Mouse (Mus musculus) liver, embryonic 11.5 days (tissue): Measurements from ENCODE around the gene Selenbp1. TPM values are rescaled to one million over a fixed set of nuclear protein-coding genes. Genes with fewer than 3 reads are reported as not detected.
A peak's percentile ranks its signal among the peaks of the same experiment; 100 is the strongest.

ENCODE experiments used
- ATAC-seq: fragments of 200-750 bp; cut with Nextera tagmentation; replicated peaks from 2 replicates; pipeline ENCODE4 v1.8.0; 2017; ENCODE audit warnings: moderate number of reproducible peaks, mild to moderate bottlenecking, moderate TSS enrichment, moderate library complexity; ENCODE audit not compliant: low FRiP score
- DNase-seq: peaks from one replicate; pipeline ENCODE4 v3.0.0-alpha.2; 2017; ENCODE audit warnings: low spot score
- H3K27ac ChIP-seq: fragments of 300-500 bp; sonication (generic); 2 replicates; pipeline ENCODE4 v1.5.1; 2014; ENCODE audit warnings: mild to moderate bottlenecking, low read depth, low read length, control low read depth
- H3K27me3 ChIP-seq: fragments of 300-500 bp; sonication (generic); replicated peaks from 2 replicates; pipeline ENCODE4 v1.6.1; 2014; ENCODE audit warnings: low read length, mixed read lengths; ENCODE audit not compliant: control insufficient read depth, insufficient read depth
- H3K36me3 ChIP-seq: fragments of 300-500 bp; sonication (generic); 2 replicates; pipeline ENCODE4 v1.6.1; 2014; ENCODE audit warnings: mild to moderate bottlenecking, low read length, moderate library complexity, mixed read lengths; ENCODE audit not compliant: control insufficient read depth, insufficient read depth
- H3K4me1 ChIP-seq: fragments of 300-500 bp; sonication (generic); replicated peaks from 2 replicates; pipeline ENCODE4 v1.6.1; 2014; ENCODE audit warnings: low read length, mixed read lengths; ENCODE audit not compliant: control insufficient read depth, insufficient read depth
- H3K4me2 ChIP-seq: fragments of 300-500 bp; sonication (generic); 2 replicates; pipeline ENCODE4 v1.6.1; 2014; ENCODE audit warnings: mild to moderate bottlenecking, control low read depth, moderate library complexity
- H3K4me3 ChIP-seq: fragments of 300-500 bp; sonication (generic); 2 replicates; pipeline ENCODE4 v1.5.1; 2014; ENCODE audit warnings: low read depth, low read length, control low read depth
- H3K9ac ChIP-seq: fragments of 300-500 bp; sonication (generic); 2 replicates; pipeline ENCODE4 v1.6.1; 2014; ENCODE audit warnings: low read depth, low read length, control low read depth
- H3K9me3 ChIP-seq: fragments of 300-500 bp; sonication (generic); 2 replicates; pipeline ENCODE4 v1.6.1; 2016; ENCODE audit warnings: low read length, inconsistent platforms, mixed read lengths; ENCODE audit not compliant: control insufficient read depth
- WGBS: fragments of 180-500 bp; shearing (Covaris S2); extraction: QIAGEN DNeasy Blood & Tissue Kit; methylation state at CpG from one replicate; pipeline ENCODE4 v1.1.7; 2014; 5-methylcytosine and 5-hydroxymethylcytosine counted together
- polyA plus RNA-seq: library from polyadenylated mRNA; unstranded; fragments of >200 nt; fragmentation: Nextera tagmentation; extraction: Ambion mirVana; gene quantifications from 2 replicates; pipeline ENCODE4 v1.2.1, GENCODE M21; 2014

The Selenbp1 gene
- polyA plus RNA-seq, 1 experiment from 2014 or later, result 68.2 TPM

DNA sequence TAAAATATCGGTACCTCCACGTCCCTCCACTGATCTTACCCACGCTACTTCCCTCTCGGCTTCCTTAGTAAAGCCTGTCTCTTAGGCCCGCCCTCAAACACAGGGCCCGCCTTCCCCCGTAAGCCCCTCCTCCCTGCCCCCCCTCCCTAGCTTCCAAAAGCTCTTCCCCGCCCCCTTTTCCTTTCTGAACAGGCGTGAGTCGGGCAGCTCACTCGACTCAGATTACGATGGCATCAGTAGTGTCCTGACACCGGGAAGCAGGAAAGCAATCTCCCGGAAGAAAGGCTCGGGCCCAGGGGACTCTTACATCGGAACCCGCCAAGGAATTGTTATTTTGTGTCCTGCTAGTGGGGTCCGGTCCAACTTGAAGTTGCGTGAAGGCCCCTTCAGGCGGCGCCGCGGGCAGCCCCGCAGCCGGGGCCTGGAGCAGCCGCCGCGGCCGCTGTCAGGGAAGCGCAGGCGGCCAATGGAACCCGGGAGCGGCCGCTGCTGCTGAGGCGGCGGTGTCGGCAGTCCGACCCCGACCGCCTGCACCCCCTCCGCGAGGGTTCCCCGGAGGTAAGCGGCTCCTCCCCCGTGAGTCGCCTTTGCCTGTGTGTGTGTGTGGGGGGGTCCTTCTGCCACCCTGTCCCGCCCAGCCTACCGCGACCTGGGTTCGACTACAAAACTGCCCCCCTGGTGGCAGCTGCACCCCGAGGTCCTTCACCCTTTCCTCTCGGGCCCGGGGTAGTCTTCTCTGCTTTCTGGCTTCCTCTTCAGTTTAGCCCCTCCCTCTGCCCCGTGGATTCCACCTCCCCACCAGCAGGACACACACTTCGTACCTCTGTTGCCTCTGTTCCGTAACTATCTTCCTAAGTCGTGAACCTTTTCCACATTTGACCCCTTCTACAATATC, 41.9 kb downstream of the Selenbp1 start, which contains the start of gene Pi4kb:
Pi4kb (plus strand) TSS at position 204 of the 895 bp plus-strand sequence.
- Histone ChIP-seq H3K36me3 (no peaks in the 10 kb centered on the region), H3K4me3 (peak within 1 kb of the TSS; percentile 88), H3K27ac (peak within 1 kb of the TSS; percentile 77), H3K27me3 (no peaks in the 10 kb centered on the region), H3K4me2 (peak within 1 kb of the TSS; percentile 88), H3K9me3 (no peaks in the 10 kb centered on the region), H3K9ac (peak within 1 kb of the TSS; percentile 94), H3K4me1 (peaks cover 14% of the 10 kb centered on the region; the same call in 1 of the 2 replicates)
- WGBS, result under 1% methylated on average over 52 of the region's 57 CpGs
- ATAC-seq, result peak; percentile 92
- DNase-seq, result peak; percentile 94

DNA sequence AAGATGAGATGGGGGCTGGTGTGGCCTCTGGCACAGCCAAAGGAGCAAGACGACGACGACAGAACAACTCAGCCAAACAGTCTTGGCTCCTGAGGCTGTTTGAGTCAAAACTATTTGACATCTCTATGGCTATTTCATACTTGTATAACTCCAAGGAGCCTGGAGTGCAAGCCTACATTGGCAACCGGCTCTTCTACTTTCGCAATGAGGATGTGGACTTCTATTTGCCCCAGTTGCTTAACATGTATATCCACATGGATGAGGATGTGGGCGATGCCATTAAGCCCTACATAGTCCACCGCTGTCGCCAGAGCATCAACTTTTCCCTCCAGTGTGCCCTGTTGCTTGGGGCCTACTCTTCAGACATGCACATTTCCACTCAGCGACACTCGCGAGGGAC, 51.5 kb downstream of the Selenbp1 start:
- ATAC-seq, result no peak
- H3K9me3 ChIP-seq, result no peaks in the 10 kb centered on the region
- H3K27me3 ChIP-seq, result no peaks in the 10 kb centered on the region
- H3K27ac ChIP-seq, result no peak overlapping the region
- no peak for DNase-seq
- WGBS, result 89% methylated on average over 11 of the region's 11 CpGs
- H3K4me2 ChIP-seq, result no peak overlapping the region
- peaks cover 5% of the 10 kb centered on the region; the same call in 1 of the 2 replicates for H3K36me3 ChIP-seq
- no peak overlapping the region for H3K4me3 ChIP-seq
- no peak overlapping the region for H3K9ac ChIP-seq
- peaks cover 23% of the 10 kb centered on the region for H3K4me1 ChIP-seq

DNA sequence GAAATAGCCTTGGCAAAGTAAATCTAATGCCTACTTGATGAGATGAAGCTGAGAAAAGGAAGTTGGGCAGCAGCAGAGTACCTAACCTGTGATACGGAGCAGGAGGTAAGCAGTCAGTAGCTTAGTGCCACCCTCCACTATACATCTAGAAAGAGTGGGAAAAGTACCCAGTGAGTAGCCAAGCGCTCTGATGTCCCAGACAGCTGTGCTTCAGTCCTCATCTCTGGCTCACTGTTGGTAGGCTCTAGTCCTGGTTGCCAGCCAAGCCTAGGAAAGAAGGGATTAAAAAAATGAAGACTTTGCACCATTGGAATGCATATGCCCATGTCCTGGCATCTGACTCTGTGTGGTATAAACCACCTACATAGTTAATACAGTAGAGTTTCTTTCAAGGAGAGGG, 52.7 kb downstream of the Selenbp1 start:
- ATAC-seq (no peak), DNase-seq (no peak)
- no peak overlapping the region for H3K27ac ChIP-seq
- H3K9ac ChIP-seq, result no peak overlapping the region
- 94% methylated on average over 2 of the region's 2 CpGs for WGBS
- H3K9me3 ChIP-seq, result no peaks in the 10 kb centered on the region
- H3K4me3 ChIP-seq, result no peak overlapping the region
- no peak overlapping the region for H3K4me2 ChIP-seq
- H3K36me3 ChIP-seq, result peaks cover 5% of the 10 kb centered on the region; the same call in 1 of the 2 replicates
- H3K27me3 ChIP-seq, result no peaks in the 10 kb centered on the region
- H3K4me1 ChIP-seq, result peaks cover 23% of the 10 kb centered on the region

DNA sequence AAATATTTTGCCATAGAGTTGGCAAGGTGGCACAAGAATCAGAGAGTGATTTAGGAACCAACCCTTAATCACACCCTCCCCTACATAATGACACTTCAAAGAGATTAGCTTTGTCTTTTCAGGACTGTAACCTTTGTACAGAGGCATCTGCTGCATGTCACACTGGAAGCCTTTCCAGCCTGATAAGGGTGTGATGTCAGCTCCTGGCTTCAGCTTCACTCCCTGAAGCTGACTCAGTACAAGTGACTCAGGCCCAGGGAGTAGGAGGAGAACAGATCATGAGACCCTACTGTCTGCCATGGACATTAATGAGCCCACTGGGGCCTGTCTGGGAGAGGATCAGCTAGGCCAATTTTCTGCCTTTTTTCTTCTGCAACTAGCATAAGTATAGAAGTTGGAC, 54.7 kb downstream of the Selenbp1 start:
- H3K9me3 ChIP-seq, result no peaks in the 10 kb centered on the region
- H3K4me2 ChIP-seq, result no peak overlapping the region
- ATAC-seq, result peak; percentile 85
- H3K36me3 ChIP-seq, result peaks cover 5% of the 10 kb centered on the region; the same call in 1 of the 2 replicates
- H3K4me1 ChIP-seq, result peaks cover 23% of the 10 kb centered on the region
- no peak overlapping the region for H3K4me3 ChIP-seq
- no peak overlapping the region for H3K9ac ChIP-seq
- no peak overlapping the region for H3K27ac ChIP-seq
- no peak for DNase-seq
- H3K27me3 ChIP-seq, result no peaks in the 10 kb centered on the region

DNA sequence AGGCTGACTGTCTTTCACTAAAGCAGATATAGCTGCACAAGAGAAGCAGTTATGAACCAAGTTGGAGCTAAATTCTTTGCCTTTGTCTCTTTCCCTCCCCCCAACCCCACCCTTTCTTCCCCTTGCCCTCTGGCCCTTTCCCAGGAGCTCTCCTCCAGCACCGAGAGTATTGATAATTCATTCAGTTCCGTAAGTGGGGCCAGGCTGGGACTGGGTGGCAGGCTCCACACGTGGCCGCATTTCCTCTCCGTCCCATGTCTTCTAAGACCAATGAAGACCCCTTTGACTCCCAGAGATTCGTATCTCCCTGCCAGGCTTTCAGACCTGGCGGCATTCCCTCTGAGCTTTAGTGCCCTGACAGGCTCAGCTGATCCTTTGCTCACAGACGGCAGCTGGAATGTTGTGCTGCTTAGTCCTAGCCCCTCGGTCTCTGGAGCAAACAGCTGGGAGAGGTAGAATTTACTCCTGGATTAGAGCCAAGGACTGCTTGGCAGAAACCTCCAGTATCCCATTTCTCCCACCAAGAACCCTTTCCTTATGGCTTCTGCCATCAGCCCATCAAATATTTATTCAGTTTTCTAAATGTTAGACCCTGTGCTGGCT, 56.4 kb downstream of the Selenbp1 start:
- no peak overlapping the region for H3K4me3 ChIP-seq
- no peak for ATAC-seq
- H3K36me3 ChIP-seq, result peaks cover 3% of the 10 kb centered on the region; the same call in 1 of the 2 replicates
- no peak overlapping the region for H3K27ac ChIP-seq
- H3K4me2 ChIP-seq, result no peak overlapping the region
- WGBS, result 65% methylated on average over 9 of the region's 9 CpGs
- DNase-seq, result no peak
- H3K9ac ChIP-seq, result no peak overlapping the region
- H3K27me3 ChIP-seq, result no peaks in the 10 kb centered on the region
- peaks cover 23% of the 10 kb centered on the region for H3K4me1 ChIP-seq
- no peaks in the 10 kb centered on the region for H3K9me3 ChIP-seq

Other genes starting within 250 kb of the Selenbp1 start
- 1.7 and 2.6 TPM in 2 replicates for gene Selenbp2, start 239.5 kb upstream of the Selenbp1 start, polyA plus RNA-seq
- 10.6 and 11.5 TPM in 2 replicates for gene Cgn, start 146.6 kb upstream of the Selenbp1 start, polyA plus RNA-seq
- gene Pogz, start 95.5 kb upstream of the Selenbp1 start, polyA plus RNA-seq, result 12.2 and 12.7 TPM in 2 replicates
- 342 and 349 TPM in 2 replicates for gene Psmb4, start 46.1 kb upstream of the Selenbp1 start, polyA plus RNA-seq
- gene Rfx5, start 21.0 kb downstream of the Selenbp1 start, polyA plus RNA-seq, result 4.5 and 4.9 TPM in 2 replicates
- gene Pi4kb, start 41.7 kb downstream of the Selenbp1 start, polyA plus RNA-seq, result 17.0 and 20.5 TPM in 2 replicates
- 20.2 and 23.7 TPM in 2 replicates for gene Zfp687, start 82.4 kb downstream of the Selenbp1 start, polyA plus RNA-seq
- gene Psmd4, start 109.6 kb downstream of the Selenbp1 start, polyA plus RNA-seq, result 290 and 304 TPM in 2 replicates
- gene Pip5k1a, start 173.9 kb downstream of the Selenbp1 start, polyA plus RNA-seq, result 10.9 and 12.8 TPM in 2 replicates
- gene Vps72, start 178.0 kb downstream of the Selenbp1 start, polyA plus RNA-seq, result 109 and 111 TPM in 2 replicates
- gene Tmod4, start 191.4 kb downstream of the Selenbp1 start, polyA plus RNA-seq, result 1.1 TPM in 2 replicates
- gene Scnm1, start 201.0 kb downstream of the Selenbp1 start, polyA plus RNA-seq, result 53.1 and 58.5 TPM in 2 replicates
- 8.9 and 9.1 TPM in 2 replicates for gene Lysmd1, start 201.0 kb downstream of the Selenbp1 start, polyA plus RNA-seq
- 4.8 and 5.4 TPM in 2 replicates for gene Tnfaip8l2, start 209.3 kb downstream of the Selenbp1 start, polyA plus RNA-seq
- 2.5 and 2.8 TPM in 2 replicates for gene Sema6c, start 227.4 kb downstream of the Selenbp1 start, polyA plus RNA-seq